In genomic region chr9:60756258-60756657, GRCm38 (mm10) we compare ENCODE assay signal across 7 mouse cellular contexts. TPM values are rescaled to one million over a fixed set of nuclear protein-coding genes. Genes with fewer than 3 reads are reported as not detected.
DNase-seq lines count a peak whose midpoint lies in the region; TF ChIP-seq lines count a peak whose summit lies in the region.

No protein-coding gene starts in this region.

- no peak overlapping the region for H3K27ac ChIP-seq in thymus, adult 2 months (ENCODE audit: control insufficient read depth, insufficient read depth, low read length)
- H3K27ac ChIP-seq in bone marrow macrophage, adult 2 months (ENCODE audit: insufficient read depth, low read depth, low read length) = no peak overlapping the region
- no peak overlapping the region for H3K27ac ChIP-seq in small intestine, adult 2 months (ENCODE audit: insufficient read depth, low read depth, low read length)

- no peak for TF ChIP-seq CTCF in thymus, adult 2 months (IDR thresholded peaks at IDR 0.05; ENCODE audit: borderline replicate concordance, control insufficient read depth, extremely low read depth, insufficient read depth, low read length, poor library complexity)
- 0 out of 2 replicates have a peak, but pooled peaks have one; percentile 25 for TF ChIP-seq CTCF in bone marrow macrophage, adult 2 months (IDR thresholded peaks at IDR 0.05; ENCODE audit: low read depth, low read length)
- peak; percentile 46; the same call in 1 of the 2 replicates for TF ChIP-seq CTCF in small intestine, adult 2 months (IDR thresholded peaks at IDR 0.05; ENCODE audit: extremely low read depth, insufficient read length, insufficient replicate concordance, low read depth, low read length)

- no peak overlapping the region for H3K4me3 ChIP-seq in thymus, adult 2 months (ENCODE audit: control insufficient read depth, insufficient read depth, low read length)
- no peak overlapping the region for H3K4me3 ChIP-seq in bone marrow macrophage, adult 2 months (ENCODE audit: insufficient read depth, low read length)
- H3K4me3 ChIP-seq in small intestine, adult 2 months (ENCODE audit: low read depth, low read length) = no peak overlapping the region

- peak; percentile 74 for DNase-seq in thymus, adult 2 months
- DNase-seq in thymus, adult 18-20 months = no peak
- DNase-seq in gastrocnemius, adult 18-20 months (ENCODE audit: low spot score) = peak; percentile 83
- peak; percentile 43 to 76 for DNase-seq in kidney, adult 8-10 months
- peak; percentile 56 to 72 for DNase-seq in lung, adult 18-20 months

- H3K4me1 ChIP-seq in thymus, adult 2 months (replicated peaks; ENCODE audit: control insufficient read depth, insufficient read depth, low read length) = 0 out of 2 replicates have a peak, but pooled peaks cover 2% of the 10 kb centered on the region
- H3K4me1 ChIP-seq in bone marrow macrophage, adult 2 months (ENCODE audit: control insufficient read depth, insufficient read depth, low read length) = peaks cover 12% of the 10 kb centered on the region
- H3K4me1 ChIP-seq in small intestine, adult 2 months (ENCODE audit: control insufficient read depth, insufficient read depth, insufficient read length, low read length) = no peaks in the 10 kb centered on the region; the same call in 1 of the 2 replicates

- no peak for TF ChIP-seq POLR2A in thymus, adult 2 months (IDR thresholded peaks at IDR 0.05; ENCODE audit: control insufficient read depth, extremely low read depth, insufficient read depth, low read length, poor library complexity)
- no peak for TF ChIP-seq POLR2A in bone marrow macrophage, adult 2 months (IDR thresholded peaks at IDR 0.05; ENCODE audit: borderline replicate concordance, low read depth, low read length)
- no peak for TF ChIP-seq POLR2A in small intestine, adult 2 months (IDR thresholded peaks at IDR 0.05; ENCODE audit: low read depth, low read length)

- no peaks in the 10 kb centered on the region for H3K36me3 ChIP-seq in thymus, adult 2 months (ENCODE audit: control insufficient read depth, insufficient read depth, low read length)
- H3K36me3 ChIP-seq in small intestine, adult 2 months (ENCODE audit: control insufficient read depth, insufficient read depth, low read length) = no peaks in the 10 kb centered on the region

- 34% methylated on average over 6 of the region's 6 CpGs for WGBS in thymus, adult 2 months
- 37% methylated on average over 6 of the region's 6 CpGs for WGBS in small intestine, adult 2 months

- no peaks in the 10 kb centered on the region for H3K27me3 ChIP-seq in thymus, adult 2 months (ENCODE audit: control insufficient read depth, insufficient read depth, low read length)
- no peaks in the 10 kb centered on the region for H3K27me3 ChIP-seq in small intestine, adult 2 months (ENCODE audit: control insufficient read depth, insufficient read depth, low read length)

RNA-seq across cellular contexts. Expression of gene Uaca, which starts 38.1 kb away (rescaled TPM):
- 2.3 and 2.9 TPM in 2 replicates for polyA plus RNA-seq in thymus, adult 2 months (2012; rRNA removed)
- polyA plus RNA-seq in bone marrow macrophage, adult 2 months (2012; ENCODE audit: insufficient read depth, insufficient read length, missing spikeins) = 5.9 and 6.0 TPM in 2 replicates
- 100 to 1,000 TPM; 137 to 171 TPM for total RNA-seq in gastrocnemius, adult 18-20 months (2021)
- 7.9 and 23.3 TPM in 2 replicates for polyA plus RNA-seq in small intestine, adult 2 months (2012; rRNA removed)

RNA-seq across cellular contexts. Expression of gene Larp6, which starts 43.5 kb away (rescaled TPM):
- 0.92 and 1.4 TPM in 2 replicates for polyA plus RNA-seq in thymus, adult 2 months (2012; rRNA removed)
- polyA plus RNA-seq in bone marrow macrophage, adult 2 months (2012; ENCODE audit: insufficient read depth, insufficient read length, missing spikeins) = not detected in 2 replicates
- 1 to 10 TPM; 1.1 to 1.2 TPM for total RNA-seq in gastrocnemius, adult 18-20 months (2021)
- 0.39 and 0.84 TPM in 2 replicates for polyA plus RNA-seq in small intestine, adult 2 months (2012; rRNA removed)

Comparison
In these comparisons a context has a peak if more than half of its experiments do, and no peak if none do; other contexts are left out.
1. DNase-seq: peak in thymus, adult 2 months (single experiment), gastrocnemius, adult 18-20 months (single experiment), kidney, adult 8-10 months (2 of 2) and lung, adult 18-20 months (2 of 2); none in thymus, adult 18-20 months (0 of 2).